Mouse (Mus musculus) heart, embryonic 10.5 days (tissue): ENCODE measurements around the gene Cenpt. TPM values are rescaled to one million over a fixed set of nuclear protein-coding genes. Genes with fewer than 3 reads are reported as not detected.

Experiments
- polyA plus RNA-seq: library from polyadenylated mRNA; unstranded; fragments of >200 nt; fragmentation: Nextera tagmentation; extraction: Ambion mirVana; gene quantifications from 2 replicates; pipeline ENCODE4 v1.2.1, GENCODE M21; 2016

The Cenpt gene
- polyA plus RNA-seq, 1 experiment from 2014 or later = 55.2 TPM

Other genes starting within 250 kb of the Cenpt start
- gene Ripor1, start 248.0 kb downstream of the Cenpt start, polyA plus RNA-seq = 34.8 and 37.3 TPM in 2 replicates
- gene Ctcf, start 216.7 kb downstream of the Cenpt start, polyA plus RNA-seq = 70.3 and 103 TPM in 2 replicates
- gene Agrp, start 215.9 kb downstream of the Cenpt start, polyA plus RNA-seq = 0.31 and 0.35 TPM in 2 replicates
- 0.31 and 0.63 TPM in 2 replicates for gene Carmil2, start 167.0 kb downstream of the Cenpt start, polyA plus RNA-seq
- 46.6 and 52.9 TPM in 2 replicates for gene Acd, start 152.2 kb downstream of the Cenpt start, polyA plus RNA-seq
- 12.8 and 14.1 TPM in 2 replicates for gene Pard6a, start 152.1 kb downstream of the Cenpt start, polyA plus RNA-seq
- not detected in 2 replicates for gene 4933405L10Rik, start 145.6 kb downstream of the Cenpt start, polyA plus RNA-seq
- 18.7 and 28.8 TPM in 2 replicates for gene Enkd1, start 145.1 kb downstream of the Cenpt start, polyA plus RNA-seq
- gene Gfod2, start 94.6 kb downstream of the Cenpt start, polyA plus RNA-seq = 13.1 and 18.2 TPM in 2 replicates
- 8.6 and 10.4 TPM in 2 replicates for gene Ranbp10, start 25.9 kb downstream of the Cenpt start, polyA plus RNA-seq
- gene Tsnaxip1, start 25.5 kb downstream of the Cenpt start, polyA plus RNA-seq = 0.06 TPM in 2 replicates
- 61.6 and 74.0 TPM in 2 replicates for gene Thap11, start 1.9 kb upstream of the Cenpt start, polyA plus RNA-seq
- 274 and 314 TPM in 2 replicates for gene Nutf2, start 7.3 kb upstream of the Cenpt start, polyA plus RNA-seq
- gene Edc4, start 27.6 kb upstream of the Cenpt start, polyA plus RNA-seq = 50.2 and 52.6 TPM in 2 replicates
- gene Nrn1l, start 40.3 kb upstream of the Cenpt start, polyA plus RNA-seq = 0.43 and 0.46 TPM in 2 replicates
- 30.3 and 30.4 TPM in 2 replicates for gene Pskh1, start 47.2 kb upstream of the Cenpt start, polyA plus RNA-seq
- 1.9 and 2.6 TPM in 2 replicates for gene Ctrl, start 80.6 kb upstream of the Cenpt start, polyA plus RNA-seq
- gene Psmb10, start 85.2 kb upstream of the Cenpt start, polyA plus RNA-seq = 70.7 and 75.4 TPM in 2 replicates
- 1.7 and 7.9 TPM in 2 replicates for gene Lcat, start 90.1 kb upstream of the Cenpt start, polyA plus RNA-seq
- gene Slc12a4, start 112.8 kb upstream of the Cenpt start, polyA plus RNA-seq = 45.1 and 56.1 TPM in 2 replicates
- gene Dpep3, start 126.2 kb upstream of the Cenpt start, polyA plus RNA-seq = not detected in 2 replicates
- 19.7 and 19.8 TPM in 2 replicates for gene Dus2, start 138.1 kb upstream of the Cenpt start, polyA plus RNA-seq
- gene Dpep2nb, start 152.7 kb upstream of the Cenpt start, polyA plus RNA-seq = 0.31 TPM in 1 of 2 replicates, not detected in the other
- 16.1 and 18.7 TPM in 2 replicates for gene Ddx28, start 158.6 kb upstream of the Cenpt start, polyA plus RNA-seq
- gene Nfatc3, start 205.6 kb upstream of the Cenpt start, polyA plus RNA-seq = 4.9 and 6.5 TPM in 2 replicates